In genomic region chr13:74808152-74808929, GRCm38 (mm10) we compare ENCODE assay signal across 7 mouse cellular contexts. TPM values are rescaled to one million over a fixed set of nuclear protein-coding genes. Genes with fewer than 3 reads are reported as not detected.
DNase-seq lines count a peak whose midpoint lies in the region; TF ChIP-seq lines count a peak whose summit lies in the region.

Gene Cast, minus strand, starts transcription at chr13:74808810.

- H3K9ac ChIP-seq in MEL (ENCODE audit: control insufficient read depth, low read depth, low read length, poor library complexity, severe bottlenecking), result peak within 1 kb of the TSS; percentile 76

- peak in 1 of 2 experiments; percentile 62; a peak in 3 of 4 replicates for TF ChIP-seq POLR2A in MEL (IDR thresholded peaks at IDR 0.05; ENCODE audit: control insufficient read depth in 1 of 2, insufficient read depth in 1 of 2, low read depth in 1 of 2, low read length in 2 of 2, poor library complexity in 1 of 2)

- H3K36me3 ChIP-seq in MEL (ENCODE audit: control insufficient read depth in 1 of 2, insufficient read depth in 2 of 2, low read length in 2 of 2), result peaks cover 0 to 8% of the 10 kb centered on the region in 2 experiments; a peak in 2 of 4 replicates
- no peaks in the 10 kb centered on the region for H3K36me3 ChIP-seq in forebrain, embryonic 10.5 days (replicated peaks)
- H3K36me3 ChIP-seq in midbrain, embryonic 10.5 days, result no peaks in the 10 kb centered on the region

- H3K27me3 ChIP-seq in MEL (ENCODE audit: control insufficient read depth in 1 of 2, insufficient read depth in 2 of 2, low read length in 2 of 2), result no peaks in the 10 kb centered on the region
- H3K27me3 ChIP-seq in forebrain, embryonic 10.5 days (ENCODE audit: poor library complexity, severe bottlenecking), result peaks cover 19% of the 10 kb centered on the region
- H3K27me3 ChIP-seq in midbrain, embryonic 10.5 days (ENCODE audit: low read depth, poor library complexity, severe bottlenecking), result peaks cover 16% of the 10 kb centered on the region

- H3K79me2 ChIP-seq in MEL (ENCODE audit: control insufficient read depth, insufficient read depth, low read length, poor library complexity), result no peaks in the 10 kb centered on the region; the same call in 1 of the 2 replicates

- WGBS in forebrain, embryonic 10.5 days, result 2% methylated on average over 36 of the region's 36 CpGs
- WGBS in midbrain, embryonic 10.5 days, result 2% methylated on average over 36 of the region's 36 CpGs

- H3K4me1 ChIP-seq in MEL (ENCODE audit: control insufficient read depth in 1 of 2, insufficient read depth in 2 of 2, low read length in 2 of 2), result no peaks in the 10 kb centered on the region
- peaks cover 20% of the 10 kb centered on the region for H3K4me1 ChIP-seq in forebrain, embryonic 10.5 days
- peaks cover 17% of the 10 kb centered on the region for H3K4me1 ChIP-seq in midbrain, embryonic 10.5 days

- peak within 1 kb of the TSS; percentile 86 to 97 for H3K4me3 ChIP-seq in MEL (ENCODE audit: control insufficient read depth in 1 of 2, insufficient read depth in 1 of 2, low read depth in 2 of 2, low read length in 2 of 2)
- H3K4me3 ChIP-seq in forebrain, embryonic 10.5 days, result peak within 1 kb of the TSS; percentile 75
- H3K4me3 ChIP-seq in midbrain, embryonic 10.5 days, result peak within 1 kb of the TSS; percentile 82

- DNase-seq in MEL (ENCODE audit: low read depth, low spot score), result peak; percentile 78
- peak; percentile 10 for DNase-seq in brain, adult 2 months (ENCODE audit: low read depth, low spot score)
- peak; percentile 64 for DNase-seq in forebrain, embryonic 10.5 days (ENCODE audit: extremely low spot score, low spot score)
- peak; percentile 68 to 72 for DNase-seq in heart, postnatal 14 days
- DNase-seq in left cerebral cortex, postnatal 4 days, result peak; percentile 13
- peak; percentile 71 for DNase-seq in midbrain, embryonic 10.5 days (ENCODE audit: low spot score)
- peak; percentile 2 for DNase-seq in spleen, adult 12 weeks (ENCODE audit: low spot score)

- no peaks in the 10 kb centered on the region for H3K9me3 ChIP-seq in MEL (replicated peaks; ENCODE audit: insufficient read depth, low read length)
- no peaks in the 10 kb centered on the region for H3K9me3 ChIP-seq in forebrain, embryonic 10.5 days
- H3K9me3 ChIP-seq in midbrain, embryonic 10.5 days (replicated peaks), result no peaks in the 10 kb centered on the region

- intact Hi-C loops in heart, postnatal 14 days (cut with DNase I), result loop anchor here (5.0 kb wide), 2 partner anchors 36 to 166 kb away; no protein-coding TSS in a partner anchor
- intact Hi-C loops in left cerebral cortex, postnatal 4 days (cut with DNase I), result no loop called here

- no peak for TF ChIP-seq CTCF in MEL (IDR thresholded peaks at IDR 0.05 in 2 of 3, conservative IDR thresholded peaks at IDR 0.05 in 1 of 3; ENCODE audit: control insufficient read depth in 1 of 3, insufficient read depth in 1 of 3, low read depth in 2 of 3, low read length in 3 of 3, poor library complexity in 1 of 3, severe bottlenecking in 1 of 3)

- TF ChIP-seq RAD21 in MEL (IDR thresholded peaks at IDR 0.05; ENCODE audit: low read depth, low read length), result no peak

- no peak for TF ChIP-seq EP300 in MEL (IDR thresholded peaks at IDR 0.05; ENCODE audit: low read depth in 1 of 2, low read length in 2 of 2)

- peak within 1 kb of the TSS; percentile 26 for H3K27ac ChIP-seq in MEL (ENCODE audit: control insufficient read depth, low read depth, low read length)
- H3K27ac ChIP-seq in forebrain, embryonic 10.5 days, result peak within 1 kb of the TSS; percentile 83
- H3K27ac ChIP-seq in midbrain, embryonic 10.5 days (replicated peaks), result peak within 1 kb of the TSS; percentile 86

TF ChIP-seq in MEL, 35 proteins besides CTCF, POLR2A, EP300 and RAD21:
- TF ChIP-seq NELFE (IDR thresholded peaks at IDR 0.05; ENCODE audit: low read depth, low read length), result peak; percentile 25; the same call in 1 of the 2 replicates
- no peak for TF ChIP-seq CHD2 (IDR thresholded peaks at IDR 0.05; ENCODE audit: low read length)
- 0 out of 2 replicates have a peak, but pooled peaks have one; percentile 42 for TF ChIP-seq ZMIZ1 (IDR thresholded peaks at IDR 0.05; ENCODE audit: low read depth, low read length)
- peak; percentile 39 for TF ChIP-seq SIN3A (IDR thresholded peaks at IDR 0.05; ENCODE audit: low read length)
- no peak for TF ChIP-seq BHLHE40 (IDR thresholded peaks at IDR 0.05; ENCODE audit: borderline replicate concordance, low read depth, low read length)
- TF ChIP-seq UBTF (IDR thresholded peaks at IDR 0.05; ENCODE audit: borderline replicate concordance, insufficient read depth, low read depth, low read length), result no peak
- no peak for TF ChIP-seq KAT2A (conservative IDR thresholded peaks at IDR 0.05; ENCODE audit: low read depth, low read length)
- no peak for TF ChIP-seq TAL1 (IDR thresholded peaks at IDR 0.05; ENCODE audit: low read length)
- no peak for TF ChIP-seq TBP (IDR thresholded peaks at IDR 0.05; ENCODE audit: low read depth, low read length)
- no peak for TF ChIP-seq ZC3H11A (IDR thresholded peaks at IDR 0.05; ENCODE audit: low read depth, low read length)
- no peak for TF ChIP-seq ZKSCAN1 (IDR thresholded peaks at IDR 0.05; ENCODE audit: low read depth, low read length)
- TF ChIP-seq ZNF384 (IDR thresholded peaks at IDR 0.05; ENCODE audit: low read depth, low read length), result no peak
- TF ChIP-seq MXI1 (IDR thresholded peaks at IDR 0.05; ENCODE audit: low read depth, low read length), result no peak
- no peak for TF ChIP-seq ETS1 (IDR thresholded peaks at IDR 0.05; ENCODE audit: low read depth, low read length)
- TF ChIP-seq GABPA (IDR thresholded peaks at IDR 0.05; ENCODE audit: low read depth, low read length), result no peak
- no peak for TF ChIP-seq JUND (IDR thresholded peaks at IDR 0.05; ENCODE audit: low read depth, low read length)
- TF ChIP-seq POLR2AphosphoS2 (IDR thresholded peaks at IDR 0.05; ENCODE audit: low read length), result no peak
- TF ChIP-seq MAZ (IDR thresholded peaks at IDR 0.05; ENCODE audit: low read depth, low read length), result no peak
- peak; percentile 19; the same call in 1 of the 2 replicates for TF ChIP-seq TCF12 (IDR thresholded peaks at IDR 0.05; ENCODE audit: low read depth, low read length)
- TF ChIP-seq E2F4 (IDR thresholded peaks at IDR 0.05; ENCODE audit: borderline replicate concordance, low read depth, low read length), result no peak
- TF ChIP-seq ELF1 (IDR thresholded peaks at IDR 0.05; ENCODE audit: low read depth, low read length), result no peak
- TF ChIP-seq USF2 (IDR thresholded peaks at IDR 0.05; ENCODE audit: borderline replicate concordance in 1 of 2, insufficient read depth in 1 of 2, low read depth in 1 of 2, low read length in 2 of 2), result no peak
- no peak for TF ChIP-seq SMC3 (IDR thresholded peaks at IDR 0.05; ENCODE audit: low read depth, low read length)
- no peak for TF ChIP-seq NRF1 (IDR thresholded peaks at IDR 0.05; ENCODE audit: insufficient read depth, low read depth, low read length, poor library complexity, severe bottlenecking)
- TF ChIP-seq MEF2A (IDR thresholded peaks at IDR 0.05; ENCODE audit: extremely low read depth, insufficient replicate concordance, low read depth, low read length, poor library complexity, severe bottlenecking), result no peak
- TF ChIP-seq MAX (IDR thresholded peaks at IDR 0.05; ENCODE audit: low read length), result no peak
- TF ChIP-seq CHD1 (IDR thresholded peaks at IDR 0.05; ENCODE audit: low read depth, low read length), result no peak
- 0 out of 2 replicates have a peak, but pooled peaks have one; percentile 18 for TF ChIP-seq RCOR1 (IDR thresholded peaks at IDR 0.05; ENCODE audit: low read depth, low read length)
- TF ChIP-seq MYC (IDR thresholded peaks at IDR 0.05; ENCODE audit: low read depth, low read length), result no peak
- TF ChIP-seq GATA1 (IDR thresholded peaks at IDR 0.05; ENCODE audit: low read depth, low read length), result no peak
- no peak for TF ChIP-seq MAFK (IDR thresholded peaks at IDR 0.05; ENCODE audit: borderline replicate concordance, low read depth, low read length)

RNA-seq across cellular contexts. Expression of gene Cast, which starts in this region (rescaled TPM):
- total RNA-seq in MEL (2012; rRNA removed), result 8.7 and 9.0 TPM in 2 replicates
- polyA plus RNA-seq in MEL (2012; ENCODE audit: insufficient read depth in 1 of 2, insufficient read length in 2 of 2, low read depth in 1 of 2, low replicate concordance in 2 of 2, missing spikeins in 1 of 2), result 10 to 100 TPM in 1 of 2 experiments, not detected in 1; 15.8 TPM
- polyA plus RNA-seq in forebrain, embryonic 10.5 days (2016; fragmentation: Nextera tagmentation; extraction: Ambion mirVana), result 14.1 and 17.1 TPM in 2 replicates
- total RNA-seq in heart, postnatal 14 days (2021), result 10 to 100 TPM; 89.5 to 89.7 TPM
- total RNA-seq in left cerebral cortex, postnatal 4 days (2021), result 10 to 100 TPM in 1 of 2 experiments, 1 to 10 TPM in 1; 9.9 to 12.2 TPM
- polyA plus RNA-seq in midbrain, embryonic 10.5 days (2016; fragmentation: Nextera tagmentation; extraction: Ambion mirVana), result 14.9 and 17.3 TPM in 2 replicates

Comparison
In these comparisons a context has a peak if more than half of its experiments do, and no peak if none do; other contexts are left out.
1. Peak in every context shown above with its lines: DNase-seq, H3K4me3 ChIP-seq and H3K27ac ChIP-seq.
2. DNase-seq: peak in every context shown above with its lines; median percentile 78 in MEL; 71 in midbrain, embryonic 10.5 days; 70 in heart, postnatal 14 days; 64 in forebrain, embryonic 10.5 days; 13 in left cerebral cortex, postnatal 4 days; 10 in brain, adult 2 months; 2 in spleen, adult 12 weeks.
3. H3K27ac ChIP-seq: peak in every context shown above with its lines; median percentile 86 in midbrain, embryonic 10.5 days; 83 in forebrain, embryonic 10.5 days; 26 in MEL.